Mouse (Mus musculus) CH12.LX (cell line): ENCODE data around the gene Sar1a.

ENCODE experiments used
- CTCF ChIP-seq, 2 experiments: IDR thresholded peaks in 1 of 2; conservative IDR thresholded peaks in 1 of 2; 2 replicates each; pipeline ENCODE4 v1.5.1; 2011 to 2012; ENCODE audit warnings: low read depth in 2 of 2, low read length in 2 of 2, improper control_type of control experiment in 1 of 2, inconsistent platforms in 1 of 2, mild to moderate bottlenecking in 1 of 2, moderate library complexity in 1 of 2
- E2F4 ChIP-seq: IDR thresholded peaks from 2 replicates; pipeline ENCODE4 v1.6.1; 2011; ENCODE audit warnings: low read depth, low read length, improper control_type of control experiment; ENCODE audit not compliant: insufficient replicate concordance
- POLR2A ChIP-seq: IDR thresholded peaks from 2 replicates; pipeline ENCODE4 v1.6.1; 2011; ENCODE audit warnings: low read depth, mild to moderate bottlenecking, improper control_type of control experiment, low read length
- POLR2AphosphoS2 ChIP-seq: IDR thresholded peaks from 2 replicates; pipeline ENCODE4 v1.6.1; 2011; ENCODE audit warnings: low read depth, low read length, improper control_type of control experiment
- RCOR1 ChIP-seq: conservative IDR thresholded peaks from 2 replicates; pipeline ENCODE4 v1.6.1; 2012; ENCODE audit warnings: low read depth, mild to moderate bottlenecking, inconsistent platforms, low read length, improper control_type of control experiment
- UBTF ChIP-seq: IDR thresholded peaks from 2 replicates; pipeline ENCODE4 v1.6.1; 2012; ENCODE audit warnings: low read depth, mild to moderate bottlenecking, inconsistent platforms, low read length, improper control_type of control experiment, moderate library complexity
- USF1 ChIP-seq: IDR thresholded peaks from 2 replicates; pipeline ENCODE4 v1.6.1; 2014; ENCODE audit warnings: low read depth, mild to moderate bottlenecking, inconsistent platforms, low read length, improper control_type of control experiment
- ZC3H11A ChIP-seq: IDR thresholded peaks from 2 replicates; pipeline ENCODE4 v1.6.1; 2012; ENCODE audit warnings: low read depth, mild to moderate bottlenecking, inconsistent platforms, low read length, improper control_type of control experiment
- ZNF384 ChIP-seq: IDR thresholded peaks from 2 replicates; pipeline ENCODE4 v1.6.1; 2012; ENCODE audit warnings: low read depth, low read length, improper control_type of control experiment, inconsistent platforms

- TF ChIP-seq POLR2A: no peak
- TF ChIP-seq USF1: no peak
- TF ChIP-seq UBTF: no peak
- no peak for TF ChIP-seq RCOR1
- TF ChIP-seq CTCF (conservative IDR thresholded peaks at IDR 0.05 in 1 of 2, IDR thresholded peaks at IDR 0.05 in 1 of 2; ENCODE audit: low read depth in 2 of 2, low read length in 2 of 2): no peak
- no peak for TF ChIP-seq E2F4
- TF ChIP-seq ZNF384: no peak
- no peak for TF ChIP-seq ZC3H11A
- TF ChIP-seq POLR2AphosphoS2: no peak
Observed at GRCm38 (mm10) chr10:61717406-61718296, 37.6 kb downstream of the Sar1a start.
